ENCODE assay signal across 17 mouse cellular contexts in genomic region chr13:52282500-52282899, GRCm38 (mm10).
DNase-seq lines count a peak whose midpoint lies in the region; ATAC-seq lines count a peak whose summit lies in the region.
"Had no signal": no experiment of that assay in that cellular context is flagged by ENCODE, and none has a peak within 500 bp of the region (broad histone marks: within the 10 kb centered on the region; RNA-seq: fewer than 3 reads in every experiment).

No protein-coding gene starts in this region.

- H3K9me3 ChIP-seq in forebrain, embryonic 16.5 days (ENCODE audit: control insufficient read depth, low read length) = 0 out of 2 replicates have a peak, but pooled peaks cover 2% of the 10 kb centered on the region
- H3K9me3 ChIP-seq in forebrain, embryonic 10.5 days = no peaks in the 10 kb centered on the region
- H3K9me3 ChIP-seq: hindbrain, embryonic 12.5 days; lung, embryonic 15.5 days; neural tube, embryonic 15.5 days had no signal

- no peak overlapping the region for H3K4me2 ChIP-seq in forebrain, embryonic 16.5 days (ENCODE audit: low read length)
- H3K4me2 ChIP-seq: embryonic facial prominence, embryonic 12.5 days; hindbrain, embryonic 12.5 days; lung, embryonic 15.5 days; neural tube, embryonic 15.5 days had no signal

- H3K4me3 ChIP-seq in forebrain, embryonic 16.5 days (replicated peaks; ENCODE audit: low read length) = no peak overlapping the region
- no peak overlapping the region for H3K4me3 ChIP-seq in forebrain, embryonic 10.5 days
- H3K4me3 ChIP-seq: embryonic facial prominence, embryonic 12.5 days; hindbrain, embryonic 12.5 days; lung, embryonic 15.5 days; neural tube, embryonic 15.5 days had no signal

- H3K27ac ChIP-seq in forebrain, embryonic 16.5 days (ENCODE audit: low read length) = no peak overlapping the region
- H3K27ac ChIP-seq in forebrain, embryonic 10.5 days = no peak overlapping the region
- H3K27ac ChIP-seq: embryonic facial prominence, embryonic 12.5 days; hindbrain, embryonic 12.5 days; lung, embryonic 15.5 days; neural tube, embryonic 15.5 days had no signal

- no peaks in the 10 kb centered on the region; the same call in 1 of the 2 replicates for H3K27me3 ChIP-seq in forebrain, embryonic 16.5 days (replicated peaks; ENCODE audit: control insufficient read depth, insufficient read depth, low read length)
- H3K27me3 ChIP-seq in forebrain, embryonic 10.5 days (ENCODE audit: poor library complexity, severe bottlenecking) = no peaks in the 10 kb centered on the region
- H3K27me3 ChIP-seq: embryonic facial prominence, embryonic 12.5 days; hindbrain, embryonic 12.5 days; lung, embryonic 15.5 days; neural tube, embryonic 15.5 days had no signal

- intact Hi-C loops in left cerebral cortex, postnatal 10 days (cut with DNase I) = no loop called here

- no peaks in the 10 kb centered on the region for H3K36me3 ChIP-seq in forebrain, embryonic 16.5 days (ENCODE audit: control insufficient read depth, insufficient read depth)
- H3K36me3 ChIP-seq in forebrain, embryonic 10.5 days (replicated peaks) = no peaks in the 10 kb centered on the region
- H3K36me3 ChIP-seq: embryonic facial prominence, embryonic 12.5 days; hindbrain, embryonic 12.5 days; lung, embryonic 15.5 days; neural tube, embryonic 15.5 days had no signal

- no peak overlapping the region for H3K9ac ChIP-seq in forebrain, embryonic 16.5 days (replicated peaks; ENCODE audit: low read depth, low read length)
- H3K9ac ChIP-seq: embryonic facial prominence, embryonic 12.5 days; hindbrain, embryonic 12.5 days; lung, embryonic 15.5 days; neural tube, embryonic 15.5 days had no signal

- H3K4me1 ChIP-seq in forebrain, embryonic 16.5 days (replicated peaks; ENCODE audit: control insufficient read depth, insufficient read depth, low read length) = no peaks in the 10 kb centered on the region
- H3K4me1 ChIP-seq in forebrain, embryonic 10.5 days = no peaks in the 10 kb centered on the region
- H3K4me1 ChIP-seq: embryonic facial prominence, embryonic 12.5 days; hindbrain, embryonic 12.5 days; lung, embryonic 15.5 days; neural tube, embryonic 15.5 days had no signal

- peak; percentile 54 for ATAC-seq in forebrain, embryonic 16.5 days

- 69% methylated on average over 12 of the region's 13 CpGs for WGBS in forebrain, embryonic 16.5 days
- 90% methylated on average over 13 of the region's 13 CpGs for WGBS in forebrain, embryonic 10.5 days

- no peak for DNase-seq in forebrain, embryonic 10.5 days (ENCODE audit: extremely low spot score, low spot score)
- peak; percentile 78 for DNase-seq in right cerebral cortex, adult 18-20 months
- no peak for DNase-seq in right cerebral cortex, postnatal 25 days
- peak; percentile 42 to 53 for DNase-seq in left cerebral cortex, postnatal 10 days (ENCODE audit: extremely low spot score in 1 of 2, low spot score in 2 of 2)
- DNase-seq in neural tube, embryonic 10.5 days (ENCODE audit: extremely low spot score, low spot score) = no peak
- DNase-seq in kidney, adult 9 months = no peak
- DNase-seq in gastrocnemius, postnatal 25 days = no peak
- DNase-seq: cerebellum, postnatal 36 days; kidney, adult 2 months; kidney, postnatal 4 days; retina, postnatal 1 day; thymus, postnatal 14 days had no signal

Comparison
In these comparisons a context has a peak if more than half of its experiments do, and no peak if none do; other contexts are left out.
1. DNase-seq: peak in right cerebral cortex, adult 18-20 months (single experiment) and left cerebral cortex, postnatal 10 days (2 of 2); none in forebrain, embryonic 10.5 days (single experiment), right cerebral cortex, postnatal 25 days (single experiment), neural tube, embryonic 10.5 days (single experiment), kidney, adult 9 months (single experiment) and gastrocnemius, postnatal 25 days (single experiment).